Comparison of ENCODE assay signal across 24 mouse cellular contexts in the genomic region with DNA sequence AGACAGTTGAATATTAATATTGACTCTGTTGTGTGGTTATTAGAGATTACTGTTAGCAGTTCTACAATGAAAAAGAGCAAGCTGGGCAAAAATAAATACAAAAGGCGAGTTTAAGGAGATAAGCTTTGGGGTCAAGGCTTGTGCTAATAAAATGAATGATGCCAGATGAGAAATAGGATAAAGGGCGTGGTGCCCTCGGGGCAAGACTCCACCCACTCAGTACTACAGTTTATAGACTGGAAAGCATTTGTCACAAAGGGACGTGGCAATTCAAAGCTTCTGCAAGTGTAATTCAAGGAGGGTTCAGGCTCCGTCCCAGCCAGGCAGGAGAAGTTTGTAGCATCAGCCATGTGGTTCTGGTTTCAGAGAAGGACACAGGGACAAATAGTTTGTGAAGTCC. TPM values are rescaled to one million over a fixed set of nuclear protein-coding genes. Genes with fewer than 3 reads are reported as not detected.
DNase-seq lines count a peak whose midpoint lies in the region; ATAC-seq and TF ChIP-seq lines count a peak whose summit lies in the region.
"Had no signal": no experiment of that assay in that cellular context is flagged by ENCODE, and none has a peak within 500 bp of the region (broad histone marks: within the 10 kb centered on the region; RNA-seq: fewer than 3 reads in every experiment).

No protein-coding gene starts in this region.

- TF ChIP-seq POLR2A in kidney, adult 2 months (IDR thresholded peaks at IDR 0.05; ENCODE audit: low read depth, low read length): no peak

- H3K4me1 ChIP-seq in heart, embryonic 10.5 days: no peaks in the 10 kb centered on the region
- H3K4me1 ChIP-seq in kidney, postnatal 0 days (replicated peaks; ENCODE audit: insufficient read depth, low read length): no peaks in the 10 kb centered on the region
- H3K4me1 ChIP-seq in kidney, adult 2 months (ENCODE audit: control insufficient read depth, insufficient read depth, low read length): no peaks in the 10 kb centered on the region
- no peaks in the 10 kb centered on the region for H3K4me1 ChIP-seq in embryonic facial prominence, embryonic 11.5 days (ENCODE audit: control insufficient read depth, insufficient read depth, low read length)
- H3K4me1 ChIP-seq: embryonic facial prominence, embryonic 12.5 days; forebrain, embryonic 13.5 days; forebrain, embryonic 15.5 days had no signal

- intact Hi-C loops in heart, postnatal 14 days (cut with DNase I): no loop called here

- no peak overlapping the region for H3K4me2 ChIP-seq in kidney, postnatal 0 days (ENCODE audit: low read length)
- H3K4me2 ChIP-seq in embryonic facial prominence, embryonic 11.5 days (ENCODE audit: low read depth, low read length): no peak overlapping the region
- H3K4me2 ChIP-seq: embryonic facial prominence, embryonic 12.5 days; forebrain, embryonic 13.5 days; forebrain, embryonic 15.5 days had no signal

- peak; percentile 29 for DNase-seq in adrenal gland, adult 2 months
- DNase-seq in adrenal gland, adult 18-20 months (ENCODE audit: low spot score in 2 of 2): no peak
- DNase-seq in heart, embryonic 10.5 days (ENCODE audit: low spot score): peak; percentile 74
- DNase-seq in heart, postnatal 14 days: no peak
- peak; percentile 24 for DNase-seq in kidney, postnatal 0 days (ENCODE audit: low spot score)
- DNase-seq in kidney, adult 2 months: no peak
- DNase-seq in embryonic facial prominence, embryonic 11.5 days (ENCODE audit: low spot score): peak; percentile 28
- no peak for DNase-seq in cerebellum, adult 11-12 months
- DNase-seq: adrenal gland, adult 8-10 months; adrenal gland, postnatal 14 days; adrenal gland, postnatal 36 days; cerebellum, adult 18-20 months; cerebellum, adult 8-10 months; cerebellum, adult 9-11 months; cerebellum, postnatal 14 days; cerebellum, postnatal 36 days; forebrain, postnatal 0 days had no signal

- no peaks in the 10 kb centered on the region for H3K27me3 ChIP-seq in heart, embryonic 10.5 days (ENCODE audit: insufficient read depth, poor library complexity, severe bottlenecking)
- no peaks in the 10 kb centered on the region for H3K27me3 ChIP-seq in kidney, postnatal 0 days (ENCODE audit: insufficient read depth, low read length)
- H3K27me3 ChIP-seq in kidney, adult 2 months (replicated peaks; ENCODE audit: control insufficient read depth, insufficient read depth, low read length): no peaks in the 10 kb centered on the region
- no peaks in the 10 kb centered on the region for H3K27me3 ChIP-seq in embryonic facial prominence, embryonic 11.5 days (ENCODE audit: control insufficient read depth, insufficient read depth, low read length)
- H3K27me3 ChIP-seq: embryonic facial prominence, embryonic 12.5 days; forebrain, embryonic 13.5 days; forebrain, embryonic 15.5 days had no signal

- no peak for TF ChIP-seq CTCF in kidney, postnatal 0 days (IDR thresholded peaks at IDR 0.05; ENCODE audit: low read depth)
- TF ChIP-seq CTCF in kidney, adult 2 months (conservative IDR thresholded peaks at IDR 0.05; ENCODE audit: insufficient read depth, insufficient read length, low read depth, low read length): no peak

- no peak overlapping the region for H3K4me3 ChIP-seq in heart, embryonic 10.5 days
- no peak overlapping the region for H3K4me3 ChIP-seq in kidney, postnatal 0 days (replicated peaks; ENCODE audit: low read depth, low read length)
- no peak overlapping the region for H3K4me3 ChIP-seq in kidney, adult 2 months (ENCODE audit: insufficient read depth, low read depth, low read length)
- H3K4me3 ChIP-seq in embryonic facial prominence, embryonic 11.5 days (ENCODE audit: low read depth, low read length): no peak overlapping the region
- H3K4me3 ChIP-seq: embryonic facial prominence, embryonic 12.5 days; forebrain, embryonic 13.5 days; forebrain, embryonic 15.5 days had no signal

- no peaks in the 10 kb centered on the region for H3K36me3 ChIP-seq in heart, embryonic 10.5 days
- no peaks in the 10 kb centered on the region for H3K36me3 ChIP-seq in kidney, postnatal 0 days (ENCODE audit: insufficient read depth, low read length)
- H3K36me3 ChIP-seq in kidney, adult 2 months (ENCODE audit: control insufficient read depth, insufficient read depth, low read length): no peaks in the 10 kb centered on the region
- H3K36me3 ChIP-seq in embryonic facial prominence, embryonic 11.5 days (replicated peaks; ENCODE audit: control insufficient read depth, insufficient read depth, low read depth, low read length): no peaks in the 10 kb centered on the region
- H3K36me3 ChIP-seq: embryonic facial prominence, embryonic 12.5 days; forebrain, embryonic 15.5 days; G1E had no signal

- WGBS in heart, embryonic 10.5 days: 64% methylated on average over 5 of the region's 5 CpGs
- WGBS in kidney, postnatal 0 days: 25% methylated on average over 5 of the region's 5 CpGs
- whole genome bisulfite sequencing in kidney, adult 2 months: 23% methylated on average over 5 of the region's 5 CpGs
- 50% methylated on average over 5 of the region's 5 CpGs for WGBS in embryonic facial prominence, embryonic 11.5 days

- H3K9ac ChIP-seq in kidney, postnatal 0 days (ENCODE audit: low read depth, low read length): no peak overlapping the region
- no peak overlapping the region for H3K9ac ChIP-seq in embryonic facial prominence, embryonic 11.5 days (replicated peaks; ENCODE audit: low read length)
- H3K9ac ChIP-seq: embryonic facial prominence, embryonic 12.5 days; forebrain, embryonic 13.5 days; forebrain, embryonic 15.5 days; forebrain, postnatal 0 days had no signal

- no peak for ATAC-seq in kidney, postnatal 0 days (replicated peaks; ENCODE audit: low FRiP score, low read depth)
- ATAC-seq in embryonic facial prominence, embryonic 11.5 days (replicated peaks; ENCODE audit: insufficient number of reproducible peaks, low FRiP score, low TSS enrichment, low read depth): no peak
- ATAC-seq: activated CD4-positive, CD25-positive, alpha-beta regulatory T cell, adult 4 months; CD4-positive, CD25-positive, alpha-beta regulatory T cell, adult 4 months; forebrain, embryonic 13.5 days; forebrain, embryonic 15.5 days; forebrain, postnatal 0 days; Patski had no signal

- no peaks in the 10 kb centered on the region for H3K9me3 ChIP-seq in heart, embryonic 10.5 days
- H3K9me3 ChIP-seq in kidney, postnatal 0 days (replicated peaks; ENCODE audit: low read length): no peaks in the 10 kb centered on the region
- no peaks in the 10 kb centered on the region for H3K9me3 ChIP-seq in embryonic facial prominence, embryonic 11.5 days (replicated peaks; ENCODE audit: control insufficient read depth, low read length)
- H3K9me3 ChIP-seq: embryonic facial prominence, embryonic 12.5 days; forebrain, embryonic 13.5 days; forebrain, embryonic 15.5 days had no signal

- H3K27ac ChIP-seq in heart, embryonic 10.5 days: no peak overlapping the region
- H3K27ac ChIP-seq in kidney, postnatal 0 days: no peak overlapping the region
- H3K27ac ChIP-seq in kidney, adult 2 months (ENCODE audit: insufficient read depth, low read depth, low read length): no peak overlapping the region
- H3K27ac ChIP-seq in embryonic facial prominence, embryonic 11.5 days (replicated peaks; ENCODE audit: low read depth, low read length): no peak overlapping the region
- H3K27ac ChIP-seq: embryonic facial prominence, embryonic 12.5 days; forebrain, embryonic 13.5 days; forebrain, embryonic 15.5 days had no signal

RNA-seq across cellular contexts. Expression of a gene that starts 30.0 kb away (rescaled TPM):
- total RNA-seq in adrenal gland, adult 2 months (2021): 10 to 100 TPM; 62.4 to 65.5 TPM
- 20.1 and 24.3 TPM in 2 replicates for polyA plus RNA-seq in adrenal gland, adult 2 months (2012; rRNA removed)
- total RNA-seq in adrenal gland, adult 18-20 months (2021): 10 to 100 TPM; 45.3 to 82.0 TPM
- 20.2 and 26.3 TPM in 2 replicates for polyA plus RNA-seq in heart, embryonic 10.5 days (2016; fragmentation: Nextera tagmentation; extraction: Ambion mirVana)
- total RNA-seq in heart, postnatal 14 days (2021): 10 to 100 TPM; 13.8 to 15.1 TPM
- 35.1 and 36.0 TPM in 2 replicates for polyA plus RNA-seq in kidney, postnatal 0 days (2015; fragmentation: Nextera tagmentation; extraction: Ambion mirVana)
- polyA plus RNA-seq in kidney, adult 2 months (2012; rRNA removed): 29.0 and 29.5 TPM in 2 replicates
- polyA plus RNA-seq in embryonic facial prominence, embryonic 11.5 days (2014; fragmentation: Nextera tagmentation; extraction: Ambion mirVana): 39.5 and 42.1 TPM in 2 replicates

Comparison
In these comparisons a context has a peak if more than half of its experiments do, and no peak if none do; other contexts are left out.
1. DNase-seq: peak in adrenal gland, adult 2 months (single experiment), heart, embryonic 10.5 days (single experiment), kidney, postnatal 0 days (single experiment) and embryonic facial prominence, embryonic 11.5 days (single experiment); none in adrenal gland, adult 18-20 months (0 of 2), heart, postnatal 14 days (0 of 2), kidney, adult 2 months (single experiment) and cerebellum, adult 11-12 months (single experiment).